ENCODE assay signal across 8 mouse cellular contexts in the genomic region with DNA sequence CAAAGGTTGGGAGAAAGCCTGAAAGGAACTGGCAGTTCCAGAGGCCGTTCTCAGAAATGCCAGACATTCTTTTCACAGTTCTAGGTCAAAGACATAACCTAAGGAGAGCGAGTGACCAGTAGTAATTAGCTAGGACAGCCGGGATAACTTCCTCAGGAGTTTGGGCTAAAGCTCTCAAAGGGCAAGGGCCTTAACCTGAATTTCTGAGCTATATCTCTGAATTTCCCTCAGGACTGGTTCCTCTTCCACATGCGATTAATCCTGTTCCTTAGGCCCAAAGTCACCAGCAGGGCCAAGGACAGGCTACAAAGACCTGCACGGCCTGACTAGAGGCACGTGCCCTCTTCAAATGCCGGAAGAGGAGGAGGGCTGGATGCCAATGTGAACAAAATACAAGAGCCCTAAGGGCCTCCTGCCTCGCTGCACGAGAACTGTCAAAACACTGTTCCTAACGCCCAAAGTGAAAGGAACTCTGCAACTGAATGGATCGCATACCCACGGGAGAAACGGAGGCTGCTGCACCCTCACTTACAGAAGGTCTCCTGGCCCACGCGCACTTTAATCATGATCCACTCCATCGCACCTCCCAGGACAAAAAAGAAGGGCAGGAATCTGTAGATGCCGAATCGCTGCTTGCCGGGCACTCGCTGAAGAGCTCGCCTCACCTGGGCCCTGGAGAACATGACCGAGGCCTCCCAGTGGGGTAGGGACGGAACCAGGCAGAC. TPM values are rescaled to one million over a fixed set of nuclear protein-coding genes. Genes with fewer than 3 reads are reported as not detected.
DNase-seq lines count a peak whose midpoint lies in the region; ATAC-seq and TF ChIP-seq lines count a peak whose summit lies in the region.

No protein-coding gene starts in this region.

- no peaks in the 10 kb centered on the region; the same call in 1 of the 2 replicates for H3K36me3 ChIP-seq in kidney, adult 2 months (ENCODE audit: control insufficient read depth, insufficient read depth, low read length)
- H3K36me3 ChIP-seq in lung, embryonic 15.5 days: peaks cover 4% of the 10 kb centered on the region

- H3K4me2 ChIP-seq in lung, embryonic 15.5 days: peak overlapping the region; percentile 79

- no peaks in the 10 kb centered on the region for H3K27me3 ChIP-seq in kidney, adult 2 months (replicated peaks; ENCODE audit: control insufficient read depth, insufficient read depth, low read length)
- H3K27me3 ChIP-seq in lung, embryonic 15.5 days: no peaks in the 10 kb centered on the region

- TF ChIP-seq POLR2A in kidney, adult 2 months (IDR thresholded peaks at IDR 0.05; ENCODE audit: low read depth, low read length): peak; percentile 19
- TF ChIP-seq POLR2A in olfactory bulb, adult 2 months (IDR thresholded peaks at IDR 0.05; ENCODE audit: insufficient read depth, low read depth, low read length): no peak

- H3K9me3 ChIP-seq in lung, embryonic 15.5 days: no peaks in the 10 kb centered on the region

- peak; percentile 55 for DNase-seq in urinary bladder, postnatal 14 days (ENCODE audit: low spot score)
- no peak for DNase-seq in urinary bladder, postnatal 10 days (ENCODE audit: low spot score)
- DNase-seq in c-Kit-positive CD71-negative TER-119-negative erythroid progenitor cells, embryonic 14.5 days (ENCODE audit: low read depth): peak; percentile 43
- DNase-seq in heart, adult 8-10 months (ENCODE audit: low spot score): peak; percentile 71
- peak; percentile 86 for DNase-seq in kidney, adult 2 months
- no peak for DNase-seq in left cerebral cortex, adult 9 months (ENCODE audit: low spot score in 2 of 2)

- ATAC-seq in lung, embryonic 15.5 days (ENCODE audit: borderline replicate concordance, extremely low read depth, low FRiP score, low TSS enrichment): peak; percentile 17; the same call in 1 of the 2 replicates

- no peak for TF ChIP-seq CTCF in kidney, adult 2 months (conservative IDR thresholded peaks at IDR 0.05; ENCODE audit: insufficient read depth, insufficient read length, low read depth, low read length)
- TF ChIP-seq CTCF in olfactory bulb, adult 2 months (IDR thresholded peaks at IDR 0.05; ENCODE audit: insufficient read depth, low read depth, low read length): no peak; the same call in 1 of the 2 replicates

- H3K4me3 ChIP-seq in kidney, adult 2 months (ENCODE audit: insufficient read depth, low read depth, low read length): peak overlapping the region; percentile 80
- peak overlapping the region; percentile 74 for H3K4me3 ChIP-seq in lung, embryonic 15.5 days
- peak overlapping the region; percentile 67 for H3K4me3 ChIP-seq in olfactory bulb, adult 2 months (ENCODE audit: insufficient read depth, low read depth, low read length)

- peak overlapping the region; percentile 88 for H3K27ac ChIP-seq in kidney, adult 2 months (ENCODE audit: insufficient read depth, low read depth, low read length)
- H3K27ac ChIP-seq in lung, embryonic 15.5 days: peak overlapping the region; percentile 92
- H3K27ac ChIP-seq in olfactory bulb, adult 2 months (ENCODE audit: insufficient read depth, low read depth, low read length): peak overlapping the region; percentile 27

- WGBS in kidney, adult 2 months: under 1% methylated on average over 23 of the region's 23 CpGs
- under 1% methylated on average over 23 of the region's 23 CpGs for WGBS in lung, embryonic 15.5 days
- WGBS in olfactory bulb, adult 2 months: under 1% methylated on average over 23 of the region's 23 CpGs

- H3K9ac ChIP-seq in lung, embryonic 15.5 days: peak overlapping the region; percentile 85

- H3K4me1 ChIP-seq in kidney, adult 2 months (ENCODE audit: control insufficient read depth, insufficient read depth, low read length): peaks cover 18% of the 10 kb centered on the region
- H3K4me1 ChIP-seq in lung, embryonic 15.5 days: peaks cover 50% of the 10 kb centered on the region
- H3K4me1 ChIP-seq in olfactory bulb, adult 2 months (ENCODE audit: control insufficient read depth, insufficient read depth, low read length): peaks cover 25% of the 10 kb centered on the region

RNA-seq across cellular contexts. Expression of a gene that starts 0.5 kb away (rescaled TPM):
- total RNA-seq in heart, adult 8-10 months (2022): 10 to 100 TPM; 63.7 to 95.7 (median 81.8) TPM
- polyA plus RNA-seq in kidney, adult 2 months (2012; rRNA removed): 128 and 158 TPM in 2 replicates
- polyA plus RNA-seq in lung, embryonic 15.5 days (2015; fragmentation: Nextera tagmentation; extraction: Ambion mirVana): 70.8 and 75.2 TPM in 2 replicates
- not detected in 2 replicates for polyA plus RNA-seq in olfactory bulb, adult 2 months (2012; ENCODE audit: insufficient read depth, insufficient read length, low replicate concordance, missing spikeins)

RNA-seq across cellular contexts. Expression of a gene that starts 2.6 kb away (rescaled TPM):
- 10 to 100 TPM; 20.2 to 21.7 (median 21.0) TPM for total RNA-seq in heart, adult 8-10 months (2022)
- polyA plus RNA-seq in kidney, adult 2 months (2012; rRNA removed): 56.2 and 62.4 TPM in 2 replicates
- polyA plus RNA-seq in lung, embryonic 15.5 days (2015; fragmentation: Nextera tagmentation; extraction: Ambion mirVana): 451 and 472 TPM in 2 replicates
- polyA plus RNA-seq in olfactory bulb, adult 2 months (2012; ENCODE audit: insufficient read depth, insufficient read length, low replicate concordance, missing spikeins): not detected in 2 replicates

RNA-seq across cellular contexts. Expression of a gene that starts 40.2 kb away (rescaled TPM):
- total RNA-seq in heart, adult 8-10 months (2022): 10 to 100 TPM; 50.1 to 64.3 (median 57.1) TPM
- 41.5 and 46.8 TPM in 2 replicates for polyA plus RNA-seq in kidney, adult 2 months (2012; rRNA removed)
- 45.3 and 53.6 TPM in 2 replicates for polyA plus RNA-seq in lung, embryonic 15.5 days (2015; fragmentation: Nextera tagmentation; extraction: Ambion mirVana)
- polyA plus RNA-seq in olfactory bulb, adult 2 months (2012; ENCODE audit: insufficient read depth, insufficient read length, low replicate concordance, missing spikeins): not detected in 2 replicates

Comparison
In these comparisons a context has a peak if more than half of its experiments do, and no peak if none do; other contexts are left out.
1. DNase-seq: peak in urinary bladder, postnatal 14 days (single experiment), c-Kit-positive CD71-negative TER-119-negative erythroid progenitor cells, embryonic 14.5 days (single experiment), heart, adult 8-10 months (single experiment) and kidney, adult 2 months (single experiment); none in urinary bladder, postnatal 10 days (single experiment) and left cerebral cortex, adult 9 months (0 of 2).
2. H3K27ac ChIP-seq: peak in every context shown above with its lines; median percentile 92 in lung, embryonic 15.5 days; 88 in kidney, adult 2 months; 27 in olfactory bulb, adult 2 months.
3. RNA of a gene that starts 0.5 kb away (polyA plus RNA-seq): 128 to 158 TPM in kidney, adult 2 months and 70.8 to 75.2 TPM in lung, embryonic 15.5 days; not detected in olfactory bulb, adult 2 months; every median in the first group is over 10 times any median in the second.
4. RNA of a gene that starts 2.6 kb away (polyA plus RNA-seq): 451 to 472 TPM in lung, embryonic 15.5 days and 56.2 to 62.4 TPM in kidney, adult 2 months; not detected in olfactory bulb, adult 2 months; every median in the first group is over 10 times any median in the second.
5. RNA of a gene that starts 40.2 kb away (polyA plus RNA-seq): 45.3 to 53.6 TPM in lung, embryonic 15.5 days and 41.5 to 46.8 TPM in kidney, adult 2 months; not detected in olfactory bulb, adult 2 months; every median in the first group is over 10 times any median in the second.
6. Peak in every context shown above with its lines, with median percentiles within 50 percentile points of each other: H3K4me3 ChIP-seq.